Mouse (Mus musculus) liver, adult 2 months (tissue): ENCODE measurements around the gene Me1.

Experiments used
- CTCF ChIP-seq: fragments of 200-500 bp; IDR thresholded peaks from 2 replicates; pipeline ENCODE4 v1.5.1; 2011; ENCODE audit warnings: low read depth, low read length, control low read depth
- POLR2A ChIP-seq: fragments of 200-500 bp; IDR thresholded peaks from 2 replicates; pipeline ENCODE4 v1.6.1; 2011; ENCODE audit warnings: low read length, control low read depth; ENCODE audit not compliant: insufficient read depth; ENCODE audit errors: extremely low read depth

DNA sequence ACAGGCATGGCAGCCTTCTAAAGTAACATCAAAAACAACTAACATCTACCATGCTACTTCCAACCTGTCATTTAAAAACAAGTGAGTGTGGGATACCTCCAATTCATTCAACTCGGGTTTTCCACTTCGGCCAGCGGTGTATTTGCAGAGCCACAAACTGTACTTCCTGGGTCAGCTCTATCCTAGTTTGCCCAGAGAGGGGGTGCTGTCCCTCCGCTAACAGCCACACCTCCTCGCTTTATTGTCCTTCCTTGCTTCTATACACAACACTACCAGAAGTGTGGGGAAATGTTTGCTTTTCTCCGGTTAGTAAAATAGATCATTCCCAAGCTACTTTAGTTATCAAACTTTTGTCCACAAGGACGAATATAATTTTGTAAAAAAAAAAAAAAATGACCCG is 124.8 kb downstream of the Me1 start:
- TF ChIP-seq POLR2A (no peak), CTCF (no peak)
